In genomic region chr19:5649298-5649741, GRCm38 (mm10) we compare ENCODE assay signal across 8 mouse cellular contexts. TPM values are rescaled to one million over a fixed set of nuclear protein-coding genes. Genes with fewer than 3 reads are reported as not detected.
DNase-seq lines count a peak whose midpoint lies in the region; ATAC-seq and TF ChIP-seq lines count a peak whose summit lies in the region.

No protein-coding gene starts in this region.

- peak overlapping the region; percentile 66 for H3K4me2 ChIP-seq in lung, embryonic 14.5 days

- TF ChIP-seq CTCF in lung, embryonic 14.5 days (IDR thresholded peaks at IDR 0.05; ENCODE audit: low read depth): no peak

- H3K4me3 ChIP-seq in lung, embryonic 14.5 days (ENCODE audit: low read depth, low read length): peak overlapping the region; percentile 25

- H3K36me3 ChIP-seq in lung, embryonic 14.5 days (ENCODE audit: insufficient read depth): peaks cover 69% of the 10 kb centered on the region

- peaks cover 9% of the 10 kb centered on the region for H3K27me3 ChIP-seq in lung, embryonic 14.5 days (ENCODE audit: insufficient read depth, low read length)

- 58% methylated on average over 6 of the region's 6 CpGs for WGBS in lung, embryonic 14.5 days

- peak; percentile 4; the same call in 1 of the 2 replicates for ATAC-seq in lung, embryonic 14.5 days (ENCODE audit: insufficient read depth)
- peak; percentile 34; the same call in 1 of the 2 replicates for ATAC-seq in neutrophil, adult 5-6 weeks (ENCODE audit: extremely low read depth, insufficient number of reproducible peaks, low FRiP score, poor library complexity, severe bottlenecking)

- peak; percentile 64 for DNase-seq in adrenal gland, adult 2 months
- no peak for DNase-seq in adrenal gland, adult 8-10 months
- DNase-seq in gastrocnemius, postnatal 25 days: peak; percentile 77
- peak; percentile 34 for DNase-seq in induced T-regulatory cell, adult 2 months (ENCODE audit: low read depth)
- no peak for DNase-seq in lung, embryonic 14.5 days
- DNase-seq in ovary, postnatal 14 days (ENCODE audit: low spot score): no peak
- DNase-seq in layer of hippocampus, adult 9-11 months: no peak

- H3K4me1 ChIP-seq in lung, embryonic 14.5 days (ENCODE audit: insufficient read depth): 0 out of 2 replicates have a peak, but pooled peaks cover 7% of the 10 kb centered on the region

- H3K27ac ChIP-seq in lung, embryonic 14.5 days (ENCODE audit: low read depth): peak overlapping the region; percentile 74; the same call in 1 of the 2 replicates

- H3K9ac ChIP-seq in lung, embryonic 14.5 days: peak overlapping the region; percentile 47

- no peaks in the 10 kb centered on the region for H3K9me3 ChIP-seq in lung, embryonic 14.5 days (ENCODE audit: low read depth, low read length)

RNA-seq across cellular contexts. Expression of gene Rela, which starts 12.0 kb away (rescaled TPM):
- total RNA-seq in adrenal gland, adult 2 months (2021): 100 to 1,000 TPM in 1 of 2 experiments, 10 to 100 TPM in 1; 89.8 to 149 TPM
- 163 and 221 TPM in 2 replicates for polyA plus RNA-seq in adrenal gland, adult 2 months (2012; rRNA removed)
- total RNA-seq in adrenal gland, adult 8-10 months (2022): 100 to 1,000 TPM in 2 of 4 experiments, 10 to 100 TPM in 2; 90.0 to 114 (median 96.4) TPM
- 10 to 100 TPM; 12.5 to 13.7 TPM for total RNA-seq in gastrocnemius, postnatal 25 days (2021)
- 52.3 and 54.2 TPM in 2 replicates for polyA plus RNA-seq in lung, embryonic 14.5 days (2014; fragmentation: Nextera tagmentation; extraction: Ambion mirVana)
- total RNA-seq in neutrophil, adult 5-6 weeks (2017): 143 and 145 TPM in 2 replicates

RNA-seq across cellular contexts. Expression of gene Sipa1, which starts 14.2 kb away (rescaled TPM):
- 10 to 100 TPM; 39.8 to 62.1 TPM for total RNA-seq in adrenal gland, adult 2 months (2021)
- 165 and 177 TPM in 2 replicates for polyA plus RNA-seq in adrenal gland, adult 2 months (2012; rRNA removed)
- 10 to 100 TPM; 40.3 to 76.9 (median 57.8) TPM for total RNA-seq in adrenal gland, adult 8-10 months (2022)
- total RNA-seq in gastrocnemius, postnatal 25 days (2021): 10 to 100 TPM in 1 of 2 experiments, 1 to 10 TPM in 1; 10.0 to 11.5 TPM
- polyA plus RNA-seq in lung, embryonic 14.5 days (2014; fragmentation: Nextera tagmentation; extraction: Ambion mirVana): 40.4 and 49.3 TPM in 2 replicates
- total RNA-seq in neutrophil, adult 5-6 weeks (2017): 199 and 249 TPM in 2 replicates

RNA-seq across cellular contexts. Expression of gene Map3k11, which starts 39.2 kb away (rescaled TPM):
- total RNA-seq in adrenal gland, adult 2 months (2021): 10 to 100 TPM; 42.6 to 44.2 TPM
- polyA plus RNA-seq in adrenal gland, adult 2 months (2012; rRNA removed): 102 and 104 TPM in 2 replicates
- 10 to 100 TPM; 40.8 to 53.6 (median 46.3) TPM for total RNA-seq in adrenal gland, adult 8-10 months (2022)
- 10 to 100 TPM in 1 of 2 experiments, 1 to 10 TPM in 1; 8.3 to 10.9 TPM for total RNA-seq in gastrocnemius, postnatal 25 days (2021)
- 36.6 TPM in 2 replicates for polyA plus RNA-seq in lung, embryonic 14.5 days (2014; fragmentation: Nextera tagmentation; extraction: Ambion mirVana)
- 64.1 and 65.3 TPM in 2 replicates for total RNA-seq in neutrophil, adult 5-6 weeks (2017)

RNA-seq across cellular contexts. Expression of gene Kat5, which starts 39.3 kb away (rescaled TPM):
- 10 to 100 TPM; 75.5 to 76.9 TPM for total RNA-seq in adrenal gland, adult 2 months (2021)
- 43.8 and 54.1 TPM in 2 replicates for polyA plus RNA-seq in adrenal gland, adult 2 months (2012; rRNA removed)
- total RNA-seq in adrenal gland, adult 8-10 months (2022): 10 to 100 TPM; 71.6 to 90.4 (median 76.6) TPM
- 10 to 100 TPM; 15.6 to 15.7 TPM for total RNA-seq in gastrocnemius, postnatal 25 days (2021)
- polyA plus RNA-seq in lung, embryonic 14.5 days (2014; fragmentation: Nextera tagmentation; extraction: Ambion mirVana): 25.5 and 33.4 TPM in 2 replicates
- 77.8 and 89.0 TPM in 2 replicates for total RNA-seq in neutrophil, adult 5-6 weeks (2017)

RNA-seq across cellular contexts. Expression of gene Pcnx3, which starts 39.4 kb away (rescaled TPM):
- total RNA-seq in adrenal gland, adult 2 months (2021): 10 to 100 TPM; 88.9 to 90.8 TPM
- polyA plus RNA-seq in adrenal gland, adult 2 months (2012; rRNA removed): 330 and 358 TPM in 2 replicates
- total RNA-seq in adrenal gland, adult 8-10 months (2022): 100 to 1,000 TPM in 3 of 4 experiments, 10 to 100 TPM in 1; 95.1 to 183 (median 136) TPM
- total RNA-seq in gastrocnemius, postnatal 25 days (2021): 10 to 100 TPM; 13.5 to 13.8 TPM
- polyA plus RNA-seq in lung, embryonic 14.5 days (2014; fragmentation: Nextera tagmentation; extraction: Ambion mirVana): 28.4 and 35.2 TPM in 2 replicates
- 58.3 and 60.2 TPM in 2 replicates for total RNA-seq in neutrophil, adult 5-6 weeks (2017)

Comparison
In these comparisons a context has a peak if more than half of its experiments do, and no peak if none do; other contexts are left out.
1. DNase-seq: peak in adrenal gland, adult 2 months (single experiment), gastrocnemius, postnatal 25 days (single experiment) and induced T-regulatory cell, adult 2 months (single experiment); none in adrenal gland, adult 8-10 months (single experiment), lung, embryonic 14.5 days (single experiment), ovary, postnatal 14 days (single experiment) and layer of hippocampus, adult 9-11 months (single experiment).